Mouse (Mus musculus) neural tube, embryonic 14.5 days (tissue): ENCODE measurements around the gene Lhb. TPM values are rescaled to one million over a fixed set of nuclear protein-coding genes. Genes with fewer than 3 reads are reported as not detected.

Experiments used
- ATAC-seq: fragments of 200-750 bp; cut with Nextera tagmentation; 2 replicates; pipeline ENCODE4 v1.8.0; 2017; ENCODE audit warnings: low read depth, mild to moderate bottlenecking, moderate TSS enrichment, moderate library complexity
- H3K27ac ChIP-seq: fragments of 300-500 bp; sonication (generic); 2 replicates; pipeline ENCODE4 v1.5.1; 2014; ENCODE audit warnings: low read depth, mild to moderate bottlenecking, control low read depth, low read length, moderate library complexity, mixed read lengths
- H3K27me3 ChIP-seq: fragments of 300-500 bp; sonication (generic); 2 replicates; pipeline ENCODE4 v1.6.1; 2014; ENCODE audit warnings: low read length; ENCODE audit not compliant: control insufficient read depth, insufficient read depth
- H3K36me3 ChIP-seq: fragments of 300-500 bp; sonication (generic); 2 replicates; pipeline ENCODE4 v1.6.1; 2014; ENCODE audit warnings: low read length, mixed read lengths; ENCODE audit not compliant: control insufficient read depth, insufficient read depth
- H3K4me1 ChIP-seq: fragments of 300-500 bp; sonication (generic); 2 replicates; pipeline ENCODE4 v1.6.1; 2014; ENCODE audit warnings: low read length; ENCODE audit not compliant: control insufficient read depth, insufficient read depth
- H3K4me2 ChIP-seq: fragments of 300-500 bp; sonication (generic); 2 replicates; pipeline ENCODE4 v1.6.1; 2014; ENCODE audit warnings: mild to moderate bottlenecking, low read depth, low read length, control low read depth
- H3K4me3 ChIP-seq: fragments of 300-500 bp; sonication (generic); 2 replicates; pipeline ENCODE4 v1.5.1; 2014; ENCODE audit warnings: low read depth, low read length, control low read depth, mixed read lengths
- H3K9ac ChIP-seq: fragments of 300-500 bp; sonication (generic); replicated peaks from 2 replicates; pipeline ENCODE4 v1.6.1; 2014; ENCODE audit warnings: low read depth, mild to moderate bottlenecking, control low read depth, low read length, mixed read lengths
- H3K9me3 ChIP-seq: fragments of 300-500 bp; sonication (generic); 2 replicates; pipeline ENCODE4 v1.6.1; 2016; ENCODE audit warnings: low read length; ENCODE audit not compliant: control insufficient read depth
- WGBS: fragments of 180-500 bp; shearing (Covaris S2); extraction: QIAGEN DNeasy Blood & Tissue Kit; methylation state at CpG from one replicate; pipeline ENCODE4 v1.1.7; 2014; 5-methylcytosine and 5-hydroxymethylcytosine counted together
- polyA plus RNA-seq: library from polyadenylated mRNA; unstranded; fragments of >200 nt; fragmentation: Nextera tagmentation; extraction: Ambion mirVana; gene quantifications from 2 replicates; pipeline ENCODE4 v1.2.1, GENCODE M21; 2014

The Lhb gene
- polyA plus RNA-seq, 1 experiment from 2014 or later: not detected

- 82% methylated on average over 10 of the region's 10 CpGs for WGBS
- no peak for ATAC-seq
Observed at GRCm38 (mm10) chr7:45401521-45402085, 19.0 kb upstream of the Lhb start.

GRCm38 (mm10) chr7:45403532-45404261 is 16.9 kb upstream of the Lhb start:
- H3K36me3 ChIP-seq: no peaks in the 10 kb centered on the region
- WGBS: 47% methylated on average over 6 of the region's 6 CpGs
- no peaks in the 10 kb centered on the region for H3K4me1 ChIP-seq
- no peaks in the 10 kb centered on the region for H3K9me3 ChIP-seq
- H3K4me2 ChIP-seq: no peak overlapping the region
- H3K27me3 ChIP-seq: peaks cover 35% of the 10 kb centered on the region
- H3K27ac ChIP-seq: no peak overlapping the region
- no peak overlapping the region for H3K9ac ChIP-seq
- no peak for ATAC-seq
- no peak overlapping the region for H3K4me3 ChIP-seq

More at GRCm38 (mm10) chr7:45401521-45402085, 19.0 kb upstream of the Lhb start:
- Histone ChIP-seq H3K4me1 (no peaks in the 10 kb centered on the region), H3K27me3 (peaks cover 14% of the 10 kb centered on the region), H3K4me3 (no peak overlapping the region), H3K9me3 (no peaks in the 10 kb centered on the region), H3K36me3 (no peaks in the 10 kb centered on the region), H3K4me2 (no peak overlapping the region), H3K9ac (no peak overlapping the region), H3K27ac (no peak overlapping the region)

- 12% methylated on average over 28 of the region's 28 CpGs for WGBS
Observed at GRCm38 (mm10) chr7:45405091-45406075, 15.2 kb upstream of the Lhb start, which contains the start of gene Kcna7. TSS of gene Kcna7 (plus strand) at chr7:45405653.

GRCm38 (mm10) chr7:45406157-45407156 is 14.2 kb upstream of the Lhb start:
- Histone ChIP-seq H3K27ac (no peak overlapping the region), H3K27me3 (peaks cover 49% of the 10 kb centered on the region), H3K9ac (0 out of 2 replicates have a peak overlapping the region, but pooled peaks have one; percentile 7), H3K4me3 (peak overlapping the region; percentile 23), H3K4me2 (peak overlapping the region; percentile 40), H3K4me1 (no peaks in the 10 kb centered on the region), H3K36me3 (no peaks in the 10 kb centered on the region), H3K9me3 (no peaks in the 10 kb centered on the region)
- ATAC-seq: no peak
- 2% methylated on average over 88 of the region's 114 CpGs for WGBS

More at GRCm38 (mm10) chr7:45405091-45406075, 15.2 kb upstream of the Lhb start, which contains the start of gene Kcna7:
- H3K4me3 ChIP-seq: peak within 1 kb of the TSS; percentile 23
- peaks cover 44% of the 10 kb centered on the region for H3K27me3 ChIP-seq
- no peaks in the 10 kb centered on the region for H3K36me3 ChIP-seq
- H3K9ac ChIP-seq: 0 out of 2 replicates have a peak within 1 kb of the TSS, but pooled peaks have one; percentile 7
- peak within 1 kb of the TSS; percentile 40 for H3K4me2 ChIP-seq
- no peak within 1 kb of the TSS for H3K27ac ChIP-seq
- H3K9me3 ChIP-seq: no peaks in the 10 kb centered on the region
- no peak for ATAC-seq
- no peaks in the 10 kb centered on the region for H3K4me1 ChIP-seq

GRCm38 (mm10) chr7:45407836-45408235 is 12.8 kb upstream of the Lhb start:
- no peak for ATAC-seq
- H3K4me2 ChIP-seq: no peak overlapping the region
- H3K9me3 ChIP-seq: no peaks in the 10 kb centered on the region
- 81% methylated on average over 10 of the region's 10 CpGs for whole genome bisulfite sequencing
- H3K27ac ChIP-seq: no peak overlapping the region
- H3K27me3 ChIP-seq: peaks cover 55% of the 10 kb centered on the region
- no peaks in the 10 kb centered on the region for H3K4me1 ChIP-seq
- H3K36me3 ChIP-seq: no peaks in the 10 kb centered on the region
- H3K4me3 ChIP-seq: no peak overlapping the region
- H3K9ac ChIP-seq: no peak overlapping the region

- H3K27ac ChIP-seq: no peak overlapping the region
- ATAC-seq: no peak
- no peak overlapping the region for H3K4me2 ChIP-seq
- 68% methylated on average over 7 of the region's 7 CpGs for WGBS
- no peaks in the 10 kb centered on the region for H3K4me1 ChIP-seq
- no peak overlapping the region for H3K9ac ChIP-seq
- H3K36me3 ChIP-seq: no peaks in the 10 kb centered on the region
- H3K4me3 ChIP-seq: no peak overlapping the region
- peaks cover 60% of the 10 kb centered on the region for H3K27me3 ChIP-seq
- no peaks in the 10 kb centered on the region for H3K9me3 ChIP-seq
Observed at GRCm38 (mm10) chr7:45408351-45408750, 12.3 kb upstream of the Lhb start.

- Histone ChIP-seq H3K4me2 (no peak overlapping the region), H3K27me3 (peaks cover 66% of the 10 kb centered on the region), H3K9ac (no peak overlapping the region), H3K27ac (no peak overlapping the region), H3K9me3 (no peaks in the 10 kb centered on the region), H3K4me3 (no peak overlapping the region), H3K36me3 (no peaks in the 10 kb centered on the region), H3K4me1 (peaks cover 4% of the 10 kb centered on the region; the same call in 1 of the 2 replicates)
- WGBS: 87% methylated on average over 17 of the region's 17 CpGs
- no peak for ATAC-seq
Observed at GRCm38 (mm10) chr7:45408949-45409348, 11.7 kb upstream of the Lhb start.
